Mouse (Mus musculus) kidney, adult 10 weeks (tissue): ENCODE measurements around the gene Zmynd12. TPM values are rescaled to one million over a fixed set of nuclear protein-coding genes. Genes with fewer than 3 reads are reported as not detected.

ENCODE experiments used
- polyA plus RNA-seq: library from polyadenylated mRNA; stranded (reverse); fragments of 350-450 nt; fragmentation: Illumina TruSeq; extraction: RNeasy Lipid Tissue Mini Kit (QIAGEN cat#74804); gene quantifications from one replicate; pipeline ENCODE4 v1.2.3, GENCODE M21; 2014; ENCODE audit warnings: low read depth, low replicate concordance

The Zmynd12 gene
- 2.2 TPM for polyA plus RNA-seq

GRCm38 (mm10) chr4:119422294-119422964 lies at the start of gene Zmynd12, which contains the start of gene Ppcs:
Zmynd12 (plus strand) TSS chr4:119422814.
Ppcs (minus strand) TSS chr4:119422420.

GRCm38 (mm10) chr4:119415072-119415753 lies 7.4 kb upstream of the Zmynd12 start, which contains the start of gene Ccdc30:
Ccdc30 (minus strand) TSS chr4:119415521.

GRCm38 (mm10) chr4:119492291-119492932 lies 69.8 kb downstream of the Zmynd12 start, which contains the start of gene Rimkla:
Rimkla (minus strand) TSS chr4:119492628.

Other genes with a start within 250 kb of the Zmynd12 start
- 0.53 TPM for gene Zfp691, start 248.6 kb upstream of the Zmynd12 start, polyA plus RNA-seq
- not detected for gene Ermap, start 232.8 kb upstream of the Zmynd12 start, polyA plus RNA-seq
- 11.5 TPM for gene Svbp, start 227.5 kb upstream of the Zmynd12 start, polyA plus RNA-seq
- gene Tmem269, start 204.6 kb upstream of the Zmynd12 start, polyA plus RNA-seq, result not detected
- 6.7 TPM for gene AU022252, start 190.1 kb upstream of the Zmynd12 start, polyA plus RNA-seq
- 14.4 TPM for gene P3h1, start 189.9 kb upstream of the Zmynd12 start, polyA plus RNA-seq
- gene Cldn19, start 167.4 kb upstream of the Zmynd12 start, polyA plus RNA-seq, result 5.5 TPM
- gene Ybx1, start 128.2 kb upstream of the Zmynd12 start, polyA plus RNA-seq, result 618 TPM
- gene Ppih, start 102.3 kb upstream of the Zmynd12 start, polyA plus RNA-seq, result 21.3 TPM
- gene Ccdc30, start 7.3 kb upstream of the Zmynd12 start, polyA plus RNA-seq, result 4.3 TPM
- 50.2 TPM for gene Ppcs, start 394 bp upstream of the Zmynd12 start, polyA plus RNA-seq
- 0.93 TPM for gene Rimkla, start 69.8 kb downstream of the Zmynd12 start, polyA plus RNA-seq
- gene Foxj3, start 114.2 kb downstream of the Zmynd12 start, polyA plus RNA-seq, result 47.0 TPM
- 6.8 TPM for gene Frg2f1, start 116.7 kb downstream of the Zmynd12 start, polyA plus RNA-seq
- gene Guca2a, start 214.9 kb downstream of the Zmynd12 start, polyA plus RNA-seq, result not detected
- 94.2 TPM for gene Guca2b, start 236.1 kb downstream of the Zmynd12 start, polyA plus RNA-seq